Comparison of ENCODE assay signal across 13 mouse cellular contexts in genomic region chr4:139341556-139342233, GRCm38 (mm10). TPM values are rescaled to one million over a fixed set of nuclear protein-coding genes. Genes with fewer than 3 reads are reported as not detected.
A peak's percentile ranks its signal among the peaks of the same experiment; 100 is the strongest.
DNase-seq lines count a peak whose midpoint lies in the region; ATAC-seq lines count a peak whose summit lies in the region.
"Had no signal": no experiment of that assay in that cellular context is flagged by ENCODE, and none has a peak within 500 bp of the region (broad histone marks: within the 10 kb centered on the region; RNA-seq: fewer than 3 reads in every experiment).

No protein-coding gene starts in this region.

- WGBS in kidney, embryonic 15.5 days = 73% methylated on average over 7 of the region's 7 CpGs
- 72% methylated on average over 7 of the region's 7 CpGs for WGBS in intestine, embryonic 15.5 days
- 76% methylated on average over 7 of the region's 7 CpGs for WGBS in intestine, embryonic 16.5 days

- H3K4me1 ChIP-seq in kidney, embryonic 15.5 days = peaks cover 5% of the 10 kb centered on the region
- H3K4me1 ChIP-seq in intestine, embryonic 15.5 days (replicated peaks) = 0 out of 2 replicates have a peak, but pooled peaks cover 3% of the 10 kb centered on the region
- 0 out of 2 replicates have a peak, but pooled peaks cover 3% of the 10 kb centered on the region for H3K4me1 ChIP-seq in intestine, embryonic 16.5 days (ENCODE audit: control insufficient read depth, insufficient read depth, low read length)
- H3K4me1 ChIP-seq: limb, embryonic 12.5 days; neural tube, embryonic 12.5 days had no signal

- peak; percentile 36 for DNase-seq in kidney, adult 11 months
- peak; percentile 35 for DNase-seq in 3T3-L1 (ENCODE audit: low read depth, low spot score)
- peak; percentile 83 for DNase-seq in adrenal gland, postnatal 25 days
- no peak for DNase-seq in right cerebral cortex, postnatal 14 days
- DNase-seq: spleen, adult 18-20 months; thymus, postnatal 36 days had no signal

- ATAC-seq in kidney, embryonic 15.5 days (replicated peaks; ENCODE audit: low FRiP score) = no peak
- ATAC-seq in megakaryocyte, adult 5-6 weeks (ENCODE audit: poor library complexity, severe bottlenecking) = peak; percentile 53
- ATAC-seq in intestine, embryonic 15.5 days = no peak
- ATAC-seq in intestine, embryonic 16.5 days = no peak

- H3K36me3 ChIP-seq in kidney, embryonic 15.5 days = peaks cover 15% of the 10 kb centered on the region
- peaks cover 10% of the 10 kb centered on the region for H3K36me3 ChIP-seq in intestine, embryonic 15.5 days
- H3K36me3 ChIP-seq in intestine, embryonic 16.5 days (ENCODE audit: control insufficient read depth, insufficient read depth, low read length) = no peaks in the 10 kb centered on the region

- no peaks in the 10 kb centered on the region for H3K9me3 ChIP-seq in kidney, embryonic 15.5 days (replicated peaks)
- H3K9me3 ChIP-seq in intestine, embryonic 15.5 days = no peaks in the 10 kb centered on the region
- H3K9me3 ChIP-seq in intestine, embryonic 16.5 days (ENCODE audit: control insufficient read depth, low read length) = no peaks in the 10 kb centered on the region
- H3K9me3 ChIP-seq: limb, embryonic 12.5 days; midbrain, embryonic 10.5 days; neural tube, embryonic 12.5 days had no signal

- H3K9ac ChIP-seq in kidney, embryonic 15.5 days = no peak overlapping the region
- H3K9ac ChIP-seq in intestine, embryonic 15.5 days = no peak overlapping the region
- no peak overlapping the region for H3K9ac ChIP-seq in intestine, embryonic 16.5 days (ENCODE audit: low read depth, low read length)
- H3K9ac ChIP-seq: limb, embryonic 12.5 days; neural tube, embryonic 12.5 days had no signal

- no peak overlapping the region for H3K4me3 ChIP-seq in kidney, embryonic 15.5 days (replicated peaks)
- H3K4me3 ChIP-seq in intestine, embryonic 15.5 days (replicated peaks) = no peak overlapping the region
- no peak overlapping the region for H3K4me3 ChIP-seq in intestine, embryonic 16.5 days (ENCODE audit: low read length)
- H3K4me3 ChIP-seq: limb, embryonic 12.5 days; midbrain, embryonic 10.5 days; neural tube, embryonic 12.5 days had no signal

- no peak overlapping the region for H3K4me2 ChIP-seq in kidney, embryonic 15.5 days
- no peak overlapping the region for H3K4me2 ChIP-seq in intestine, embryonic 15.5 days (replicated peaks)
- no peak overlapping the region for H3K4me2 ChIP-seq in intestine, embryonic 16.5 days (ENCODE audit: low read depth, low read length)
- H3K4me2 ChIP-seq: limb, embryonic 12.5 days; neural tube, embryonic 12.5 days had no signal

- peaks cover 9% of the 10 kb centered on the region for H3K27me3 ChIP-seq in kidney, embryonic 15.5 days
- peaks cover 5% of the 10 kb centered on the region for H3K27me3 ChIP-seq in intestine, embryonic 15.5 days (replicated peaks)
- H3K27me3 ChIP-seq in intestine, embryonic 16.5 days (replicated peaks; ENCODE audit: control insufficient read depth, insufficient read depth, low read length) = no peaks in the 10 kb centered on the region; the same call in 1 of the 2 replicates

- no peak overlapping the region for H3K27ac ChIP-seq in kidney, embryonic 15.5 days
- H3K27ac ChIP-seq in intestine, embryonic 15.5 days = no peak overlapping the region
- no peak overlapping the region for H3K27ac ChIP-seq in intestine, embryonic 16.5 days (ENCODE audit: low read length)
- H3K27ac ChIP-seq: limb, embryonic 12.5 days; midbrain, embryonic 10.5 days; neural tube, embryonic 12.5 days had no signal

RNA-seq across cellular contexts. Expression of gene Mrto4, which starts 10.7 kb away (rescaled TPM):
- polyA plus RNA-seq in kidney, embryonic 15.5 days (2015; fragmentation: Nextera tagmentation; extraction: Ambion mirVana) = 123 and 130 TPM in 2 replicates
- 61.4 and 68.9 TPM in 2 replicates for total RNA-seq in adrenal gland, postnatal 25 days (2021)
- 47.1 and 52.4 TPM in 2 replicates for total RNA-seq in megakaryocyte, adult 5-6 weeks (2015)
- 23.7 and 33.9 TPM in 2 replicates for total RNA-seq in megakaryocyte, adult 5-6 weeks (2017)
- polyA plus RNA-seq in intestine, embryonic 15.5 days (2015; fragmentation: Nextera tagmentation; extraction: Ambion mirVana) = 119 and 122 TPM in 2 replicates
- polyA plus RNA-seq in intestine, embryonic 16.5 days (2015; fragmentation: Nextera tagmentation; extraction: Ambion mirVana) = 92.4 and 109 TPM in 2 replicates

RNA-seq across cellular contexts. Expression of gene Emc1, which starts 10.7 kb away (rescaled TPM):
- polyA plus RNA-seq in kidney, embryonic 15.5 days (2015; fragmentation: Nextera tagmentation; extraction: Ambion mirVana) = 32.2 and 32.3 TPM in 2 replicates
- 45.8 and 58.2 TPM in 2 replicates for total RNA-seq in adrenal gland, postnatal 25 days (2021)
- total RNA-seq in megakaryocyte, adult 5-6 weeks (2015) = 13.0 and 14.5 TPM in 2 replicates
- total RNA-seq in megakaryocyte, adult 5-6 weeks (2017) = 32.3 and 37.8 TPM in 2 replicates
- 21.2 TPM in 2 replicates for polyA plus RNA-seq in intestine, embryonic 15.5 days (2015; fragmentation: Nextera tagmentation; extraction: Ambion mirVana)
- 16.7 and 18.0 TPM in 2 replicates for polyA plus RNA-seq in intestine, embryonic 16.5 days (2015; fragmentation: Nextera tagmentation; extraction: Ambion mirVana)

RNA-seq across cellular contexts. Expression of gene Ubr4, which starts 10.7 kb away (rescaled TPM):
- 66.4 and 72.2 TPM in 2 replicates for polyA plus RNA-seq in kidney, embryonic 15.5 days (2015; fragmentation: Nextera tagmentation; extraction: Ambion mirVana)
- total RNA-seq in adrenal gland, postnatal 25 days (2021) = 182 and 200 TPM in 2 replicates
- 59.0 and 73.3 TPM in 2 replicates for total RNA-seq in megakaryocyte, adult 5-6 weeks (2015)
- 49.1 and 66.8 TPM in 2 replicates for total RNA-seq in megakaryocyte, adult 5-6 weeks (2017)
- 52.7 and 59.0 TPM in 2 replicates for polyA plus RNA-seq in intestine, embryonic 15.5 days (2015; fragmentation: Nextera tagmentation; extraction: Ambion mirVana)
- polyA plus RNA-seq in intestine, embryonic 16.5 days (2015; fragmentation: Nextera tagmentation; extraction: Ambion mirVana) = 43.7 and 44.8 TPM in 2 replicates

RNA-seq across cellular contexts. Expression of gene Akr7a5, which starts 31.2 kb away (rescaled TPM):
- polyA plus RNA-seq in kidney, embryonic 15.5 days (2015; fragmentation: Nextera tagmentation; extraction: Ambion mirVana) = 154 and 166 TPM in 2 replicates
- 61.5 and 69.4 TPM in 2 replicates for total RNA-seq in adrenal gland, postnatal 25 days (2021)
- total RNA-seq in megakaryocyte, adult 5-6 weeks (2015) = 3.9 and 4.2 TPM in 2 replicates
- 5.8 and 7.1 TPM in 2 replicates for total RNA-seq in megakaryocyte, adult 5-6 weeks (2017)
- polyA plus RNA-seq in intestine, embryonic 15.5 days (2015; fragmentation: Nextera tagmentation; extraction: Ambion mirVana) = 170 and 186 TPM in 2 replicates
- polyA plus RNA-seq in intestine, embryonic 16.5 days (2015; fragmentation: Nextera tagmentation; extraction: Ambion mirVana) = 243 and 247 TPM in 2 replicates

RNA-seq across cellular contexts. Expression of gene Pqlc2, which starts 31.2 kb away (rescaled TPM):
- 13.9 and 14.2 TPM in 2 replicates for polyA plus RNA-seq in kidney, embryonic 15.5 days (2015; fragmentation: Nextera tagmentation; extraction: Ambion mirVana)
- 9.9 and 13.3 TPM in 2 replicates for total RNA-seq in adrenal gland, postnatal 25 days (2021)
- 9.8 and 11.1 TPM in 2 replicates for total RNA-seq in megakaryocyte, adult 5-6 weeks (2015)
- 12.8 and 16.1 TPM in 2 replicates for total RNA-seq in megakaryocyte, adult 5-6 weeks (2017)
- polyA plus RNA-seq in intestine, embryonic 15.5 days (2015; fragmentation: Nextera tagmentation; extraction: Ambion mirVana) = 19.3 and 23.3 TPM in 2 replicates
- 32.8 and 37.4 TPM in 2 replicates for polyA plus RNA-seq in intestine, embryonic 16.5 days (2015; fragmentation: Nextera tagmentation; extraction: Ambion mirVana)
